Mouse (Mus musculus): ENCODE measurements at regions not wholly inside any gene's neighbourhood (a gene's known extent, or its start where the extent isn't known, plus 50 kb on each side); places are given as distances from the start of the nearest gene placed in this dataset.

GRCm38 (mm10) chr4:27130108-27130507, 783.4 kb upstream of the Manea start:
- no peak for DNase-seq

GRCm38 (mm10) chr4:27117978-27118377, 771.3 kb upstream of the Manea start:
- DNase-seq: no peak

- DNase-seq: no peak
Observed at GRCm38 (mm10) chr4:27117075-27117827, 770.6 kb upstream of the Manea start.

DNA sequence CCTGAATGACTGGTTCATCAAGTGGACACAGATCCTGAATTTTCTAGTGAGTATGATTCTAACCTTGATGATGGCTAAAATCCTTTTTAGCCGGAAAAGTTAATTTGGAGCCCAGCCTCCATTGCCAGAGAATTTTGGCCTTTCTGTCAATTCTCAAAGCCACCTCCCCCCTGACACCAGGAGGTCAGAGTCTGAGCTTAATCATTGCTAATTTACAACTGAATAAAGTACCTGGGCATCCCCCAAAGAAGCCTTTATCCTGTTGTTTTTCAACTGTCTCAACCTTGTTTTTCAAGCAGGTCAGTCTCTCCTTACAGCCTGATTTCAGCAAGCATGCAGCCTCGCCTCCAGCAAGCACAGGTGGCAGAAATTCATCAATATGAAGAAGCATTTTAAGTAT, 758.7 kb upstream of the Manea start:
- DNase-seq: no peak

- DNase-seq: no peak
Observed at GRCm38 (mm10) chr4:27096245-27096644, 749.6 kb upstream of the Manea start.

DNA sequence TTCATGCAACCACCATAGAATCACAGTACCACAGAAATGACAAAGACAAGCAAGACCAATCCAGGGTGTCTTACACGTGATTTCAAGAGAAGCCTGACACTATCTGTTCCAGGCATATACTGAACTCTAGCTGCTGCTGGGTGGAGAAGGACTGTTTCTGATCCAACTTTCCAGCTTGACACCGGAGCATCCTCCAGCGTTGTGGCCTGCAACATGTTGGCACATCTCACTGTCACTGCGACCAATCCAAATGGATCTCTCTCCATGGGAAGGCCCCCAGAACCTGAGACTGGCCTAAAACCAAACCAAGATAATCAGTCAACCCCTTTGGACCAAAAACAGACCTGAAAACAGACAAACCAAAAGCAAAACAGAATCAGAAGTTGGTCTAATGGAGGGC, 703.3 kb upstream of the Manea start:
- peak; percentile 43 for DNase-seq

DNA sequence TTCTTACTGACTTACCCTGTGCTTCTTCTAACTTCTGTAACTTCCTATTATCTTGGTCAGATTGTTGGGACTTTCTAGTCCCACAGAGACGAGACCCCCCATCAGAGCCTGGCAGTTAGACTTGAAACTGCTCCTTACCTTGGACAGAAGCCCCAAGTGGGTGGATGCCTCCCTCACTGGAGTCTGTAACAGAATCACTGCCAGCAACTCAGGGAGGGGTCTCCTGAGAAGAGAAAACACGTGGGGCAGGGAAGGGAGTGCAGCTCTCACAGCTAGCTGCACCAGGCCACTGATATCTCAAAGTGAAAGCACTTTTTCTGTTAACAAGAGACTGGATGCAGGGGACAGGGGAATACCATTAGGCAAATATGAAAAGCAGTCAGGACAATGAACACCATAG, 702.5 kb upstream of the Manea start:
- DNase-seq: no peak
